Mouse (Mus musculus): ENCODE results near the gene Gm10961.

The Gm10961 gene

DNA sequence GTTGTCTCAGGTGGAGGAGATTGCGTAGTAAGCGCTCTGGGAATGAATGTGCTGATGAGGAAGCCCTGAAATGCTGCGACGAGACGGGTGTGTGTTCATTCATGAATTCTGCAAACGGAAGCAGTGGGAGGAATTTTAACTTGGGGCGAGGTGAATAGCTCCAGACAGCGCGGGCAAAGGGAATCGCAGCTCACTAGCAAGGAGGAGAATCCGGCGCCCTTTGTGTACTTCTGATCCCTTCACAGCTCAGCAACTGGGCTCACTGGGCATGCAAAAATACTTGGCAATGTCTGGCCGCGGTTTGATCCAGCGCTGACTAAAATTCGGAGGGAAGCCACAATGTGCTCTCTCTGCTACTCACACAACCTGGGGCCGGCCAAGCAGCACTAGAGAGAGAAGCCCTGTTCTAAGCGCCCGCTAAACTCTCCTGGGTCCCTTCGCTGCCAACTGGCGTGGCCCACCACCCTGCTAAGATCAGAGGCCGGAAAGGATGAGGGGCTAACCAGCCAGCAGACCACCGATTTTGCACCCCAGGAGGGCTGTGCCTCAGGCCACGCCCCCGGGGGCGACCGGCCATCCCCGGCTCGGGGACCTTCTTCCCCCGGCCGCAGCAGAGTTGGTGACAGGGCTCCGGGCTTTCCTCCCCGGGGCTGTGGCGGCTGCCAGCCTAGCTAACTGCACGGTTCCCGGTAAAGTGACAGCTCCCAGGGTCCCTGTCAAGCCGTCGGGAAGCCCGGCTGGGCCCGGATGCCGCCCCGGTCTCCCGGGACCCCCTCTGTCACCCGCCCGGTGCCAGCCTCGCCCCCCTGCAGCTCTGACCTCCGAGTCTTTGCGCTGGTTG is at the start of gene Gm10961:
Gm10961 (plus strand) TSS at position 641 of the 841 bp plus-strand sequence.
- DNase-seq (ENCODE audit: low spot score) = no peak

DNA sequence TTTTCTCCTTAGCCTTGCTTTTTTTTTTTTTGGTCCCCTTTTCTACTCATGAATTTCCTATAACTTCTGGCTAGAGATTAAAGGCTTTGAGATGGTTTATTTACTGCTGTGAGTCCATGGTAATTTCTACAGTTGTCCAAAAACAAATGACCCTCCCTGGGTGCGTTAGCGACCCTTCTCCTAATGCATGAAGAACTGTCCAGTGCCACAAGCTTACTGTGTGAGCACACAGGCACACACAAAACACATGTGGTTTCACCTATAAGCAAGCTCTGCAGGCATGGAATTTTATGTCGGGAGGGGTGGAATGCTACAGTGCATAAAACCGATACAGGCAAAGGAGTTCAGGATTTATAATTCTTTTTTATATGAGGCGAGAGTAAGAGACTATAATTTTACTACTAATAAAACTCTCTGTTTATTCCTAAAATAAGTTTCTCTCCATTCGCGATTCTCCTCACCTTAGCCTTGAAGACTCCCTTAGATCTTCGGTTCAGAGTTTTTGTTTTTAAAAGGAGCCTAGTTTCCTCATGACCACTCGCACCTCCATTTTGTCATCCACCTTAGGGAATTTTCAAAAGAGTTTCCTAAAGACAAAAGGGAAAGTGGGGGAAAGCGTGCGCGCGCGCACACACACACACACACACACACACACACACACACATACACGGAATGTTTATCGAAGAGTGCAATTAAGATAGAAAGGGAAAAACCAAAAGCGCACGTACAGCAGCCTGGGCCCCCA is 48.8 kb upstream of the Gm10961 start:
- no peak for DNase-seq (ENCODE audit: low spot score)

DNA sequence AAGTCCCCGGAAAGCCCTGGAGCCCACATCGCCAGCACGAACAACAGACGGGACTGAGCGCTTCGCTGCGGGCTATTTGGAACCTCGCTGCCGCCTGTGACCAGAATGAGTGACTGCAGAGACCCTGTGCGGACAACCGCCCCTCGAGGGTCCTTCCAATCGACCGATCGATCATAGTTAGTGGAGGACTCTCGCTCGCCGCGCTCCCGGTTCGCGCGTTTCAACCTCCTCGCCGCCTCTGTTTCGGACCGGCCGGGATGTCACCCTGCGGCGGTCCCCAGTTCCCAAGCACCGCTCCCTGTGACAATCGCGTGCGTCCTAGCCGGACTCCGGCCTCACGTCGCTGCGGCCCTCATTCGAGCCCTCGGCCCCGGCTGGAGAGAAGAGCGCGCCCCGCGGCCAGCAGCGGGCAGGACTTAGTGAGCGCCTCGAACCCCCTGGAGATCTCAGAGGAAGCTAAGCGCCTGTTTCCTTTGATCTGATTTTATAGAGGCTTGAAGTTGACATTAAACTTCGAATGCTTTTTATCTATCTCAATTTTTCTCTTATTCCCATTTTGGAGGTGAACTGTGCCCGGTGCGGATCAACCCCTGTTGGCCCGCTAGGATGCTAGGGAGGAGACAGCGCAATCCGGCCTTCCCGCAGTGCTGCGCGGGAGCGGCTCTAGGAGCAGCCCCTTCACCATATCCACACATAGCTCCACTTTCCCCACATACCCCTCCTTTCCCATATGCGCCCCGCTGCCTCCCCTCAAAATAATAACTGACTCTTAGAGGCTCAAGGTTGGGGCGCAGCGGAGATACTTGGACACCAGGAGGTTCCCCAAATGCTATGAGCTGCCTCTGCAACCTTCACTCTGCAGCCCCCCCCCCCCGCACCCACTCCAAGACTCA is 48.0 kb upstream of the Gm10961 start:
- DNase-seq (ENCODE audit: low spot score) = no peak

DNA sequence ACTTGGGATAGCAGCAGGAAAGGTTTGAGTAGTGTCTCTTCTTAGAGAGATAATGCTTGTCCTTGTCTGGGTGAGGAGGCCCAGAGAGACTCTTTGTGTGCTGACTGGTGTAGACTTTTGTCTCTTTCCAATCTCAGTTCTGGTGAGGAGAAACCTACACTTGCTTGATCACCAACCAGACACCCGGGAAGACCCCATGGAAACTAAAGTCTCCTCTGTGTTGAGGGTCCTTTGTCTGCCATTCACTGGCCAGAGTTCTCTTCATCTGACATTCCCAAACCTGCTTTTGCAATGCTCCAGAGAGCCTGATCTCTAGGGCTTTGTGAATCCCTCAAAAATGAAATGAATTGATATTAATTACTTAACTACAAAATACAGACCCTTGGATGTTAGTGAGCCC is 47.2 kb upstream of the Gm10961 start:
- no peak for DNase-seq (ENCODE audit: low spot score)

DNA sequence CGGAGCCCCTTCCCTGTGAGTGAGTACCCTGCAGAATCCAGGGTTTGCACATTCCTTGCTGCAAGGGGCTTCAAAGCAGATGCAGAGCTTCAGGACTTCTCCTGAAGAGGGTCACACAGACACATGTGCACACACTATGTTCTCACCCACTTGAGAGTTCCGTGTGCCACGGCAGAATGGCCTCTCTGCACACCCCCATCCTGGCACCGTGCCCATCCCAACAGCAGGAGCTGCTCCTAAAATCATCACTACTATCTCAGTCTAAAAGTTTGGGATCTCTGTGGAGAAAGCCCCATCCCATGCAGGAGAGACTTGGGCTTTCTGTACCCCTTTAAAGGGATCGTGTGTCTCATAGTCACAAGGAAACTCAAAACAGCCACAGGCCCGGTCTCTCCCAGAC is 44.6 kb upstream of the Gm10961 start:
- no peak for DNase-seq (ENCODE audit: low spot score)

DNA sequence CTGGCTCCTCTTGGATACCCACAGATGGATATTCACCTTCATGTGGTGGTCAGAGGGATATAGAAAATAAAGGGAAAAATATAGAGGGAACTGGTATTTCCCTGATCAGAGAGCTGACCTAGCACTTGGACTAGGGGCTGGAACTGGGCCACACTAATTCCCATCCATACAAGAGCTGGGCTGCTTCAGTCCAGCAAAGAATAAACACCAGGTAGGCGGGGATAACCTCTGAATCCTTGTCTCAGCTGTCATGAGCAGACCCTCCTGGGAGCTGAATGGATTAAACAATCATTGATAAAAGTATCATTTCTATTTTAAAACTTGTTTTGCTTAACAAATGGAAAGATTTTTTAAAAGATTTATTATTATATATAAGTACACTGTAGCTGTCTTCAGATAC is 39.5 kb upstream of the Gm10961 start:
- DNase-seq (ENCODE audit: low spot score) = no peak

DNA sequence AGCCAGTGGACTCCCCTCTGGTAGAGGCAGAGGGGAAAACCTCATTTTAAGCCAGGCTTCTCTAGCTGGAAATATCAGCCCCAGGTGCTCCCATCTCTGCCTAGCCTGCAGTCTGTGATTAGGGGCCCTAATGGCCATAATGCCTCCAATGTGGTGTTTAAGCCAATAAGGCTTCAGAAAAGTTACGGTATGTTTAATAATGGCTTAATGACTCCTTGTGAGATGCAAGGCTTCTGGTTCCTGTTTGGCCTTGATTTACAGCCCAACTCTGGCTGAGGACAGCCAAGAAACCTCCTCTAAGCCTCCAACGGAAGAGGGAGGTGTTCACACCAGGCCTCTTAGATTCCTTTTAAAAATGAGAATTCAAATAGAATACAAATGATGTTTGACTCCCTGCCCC is 37.5 kb upstream of the Gm10961 start:
- no peak for DNase-seq (ENCODE audit: low spot score)

DNA sequence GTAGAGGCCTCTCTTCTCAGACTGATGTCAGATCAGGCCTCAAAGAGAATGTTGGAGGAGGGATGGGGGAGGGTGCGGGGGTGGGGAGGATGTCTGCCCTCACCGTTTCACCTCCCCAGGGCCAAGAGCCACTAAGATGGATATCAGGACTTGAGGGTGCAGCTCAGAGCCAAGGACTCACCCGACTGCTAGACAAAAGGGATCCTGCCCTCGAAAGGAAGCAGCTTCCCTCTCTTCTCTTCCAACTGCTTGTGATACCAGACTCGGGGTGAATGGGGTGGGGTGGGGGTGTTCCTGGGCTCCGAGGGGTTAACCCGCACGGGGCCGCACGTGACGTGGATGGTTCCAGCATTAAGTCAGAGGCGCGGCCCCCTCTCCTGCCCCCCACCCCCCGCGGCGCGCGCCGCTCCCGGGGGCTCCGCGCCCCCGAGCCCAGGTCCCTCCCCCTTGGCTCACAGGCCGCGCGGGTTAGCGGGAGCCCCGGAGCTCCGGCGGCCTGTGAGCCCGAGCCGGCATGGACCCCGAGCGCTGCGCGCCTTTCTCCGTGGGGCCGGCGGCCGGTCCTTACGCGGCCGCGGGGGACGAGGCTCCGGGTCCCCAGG is 36.4 kb upstream of the Gm10961 start, which contains the start of gene Alx3:
Alx3 (plus strand) TSS at position 370 of the 602 bp plus-strand sequence.
- DNase-seq (ENCODE audit: low spot score) = no peak

DNA sequence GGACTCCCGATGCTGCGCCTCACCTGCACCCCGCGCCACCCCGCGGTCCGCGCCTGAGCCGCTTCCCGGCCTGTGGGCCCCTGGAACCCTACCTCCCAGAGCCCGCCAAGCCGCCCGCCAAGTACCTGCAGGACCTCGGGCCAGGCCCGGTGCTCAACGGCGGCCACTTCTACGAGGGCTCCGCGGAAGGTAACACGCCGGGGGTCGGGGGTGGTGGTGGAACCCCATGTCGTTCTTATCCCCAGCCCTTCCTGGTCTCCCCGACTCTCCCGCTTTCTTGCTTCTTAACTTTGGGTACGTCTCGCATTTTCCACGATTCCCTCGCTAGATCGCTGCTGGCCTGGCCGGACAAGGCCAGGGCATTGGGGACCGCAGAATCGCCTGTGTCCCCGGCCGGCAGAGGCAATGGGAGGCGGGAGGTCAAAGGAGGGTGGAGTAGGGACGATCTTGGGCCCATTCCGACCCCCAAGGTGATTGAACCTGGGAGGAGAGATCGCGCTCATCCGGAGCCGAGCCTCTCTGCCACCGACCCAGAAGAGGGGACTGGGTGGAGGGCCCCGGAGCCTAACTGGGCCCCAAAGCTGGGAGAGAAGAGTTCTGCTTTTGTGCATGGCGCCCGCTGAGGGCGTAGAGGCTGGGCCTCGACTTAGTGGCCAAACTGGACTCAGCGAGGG is 35.7 kb upstream of the Gm10961 start:
- DNase-seq (ENCODE audit: low spot score) = no peak

DNA sequence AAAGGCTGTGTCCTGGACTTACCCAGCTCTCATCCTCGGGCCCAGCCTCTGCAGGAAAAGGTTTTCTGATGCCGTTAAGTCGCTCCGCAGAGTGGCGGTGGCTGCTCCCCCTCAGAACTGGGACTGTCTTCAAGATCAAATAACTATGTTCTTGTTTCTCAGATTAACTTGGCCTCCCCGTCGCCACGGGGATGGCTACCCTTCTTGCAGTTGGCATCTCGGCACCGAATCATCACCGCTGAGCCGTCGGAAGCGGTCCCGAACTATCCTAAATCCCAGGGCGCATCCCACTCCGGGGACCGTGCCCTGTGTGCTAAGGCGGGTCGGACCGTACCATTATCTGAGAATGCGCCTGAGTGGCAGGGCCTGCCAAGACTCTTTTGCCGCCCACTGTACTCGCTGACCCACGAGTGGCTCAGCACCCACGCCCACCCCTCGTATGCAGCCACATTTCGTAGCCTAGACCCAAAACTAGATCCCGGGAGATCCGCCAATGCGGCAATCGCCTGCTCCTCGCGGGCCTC is 35.1 kb upstream of the Gm10961 start:
- no peak for DNase-seq (ENCODE audit: low spot score)

DNA sequence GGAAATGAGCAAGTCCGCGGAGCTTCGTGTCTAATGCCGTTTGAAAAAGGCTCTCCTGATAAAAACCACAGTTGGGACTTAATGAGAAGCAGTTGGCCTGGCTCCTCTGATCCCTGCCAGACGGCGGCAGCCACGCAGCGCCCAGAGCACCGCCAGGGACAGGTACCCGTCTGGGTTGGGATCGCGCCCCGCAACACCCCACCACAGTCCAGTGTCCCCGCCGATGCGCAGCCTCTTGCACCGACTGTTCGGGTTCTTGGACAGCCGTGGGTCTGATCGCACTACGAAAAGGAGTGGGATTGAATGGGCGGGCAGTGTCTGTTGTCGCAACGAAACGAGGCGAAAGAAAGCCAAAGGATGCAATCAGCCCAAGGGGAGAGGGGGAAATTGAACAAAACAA is 34.6 kb upstream of the Gm10961 start:
- no peak for DNase-seq (ENCODE audit: low spot score)

DNA sequence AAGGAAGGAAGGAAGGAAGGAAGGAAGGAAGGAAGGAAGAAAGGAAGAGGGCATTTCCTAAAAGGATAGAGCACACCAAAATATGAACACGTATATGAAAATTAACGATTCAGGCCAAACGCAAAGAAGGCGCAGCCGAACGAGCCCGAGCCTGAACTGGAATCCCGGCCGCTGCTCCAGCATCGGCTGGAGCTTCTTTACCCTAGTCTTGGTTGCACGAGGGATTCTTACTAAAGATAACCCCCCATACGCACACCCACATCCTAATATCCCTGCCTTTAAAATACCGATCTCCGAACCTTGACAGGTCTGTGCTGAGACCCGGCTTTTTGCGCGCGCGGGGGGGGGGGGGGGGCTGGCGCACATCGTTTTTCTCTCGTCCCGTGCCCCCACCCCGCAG is 34.0 kb upstream of the Gm10961 start:
- DNase-seq (ENCODE audit: low spot score) = no peak

DNA sequence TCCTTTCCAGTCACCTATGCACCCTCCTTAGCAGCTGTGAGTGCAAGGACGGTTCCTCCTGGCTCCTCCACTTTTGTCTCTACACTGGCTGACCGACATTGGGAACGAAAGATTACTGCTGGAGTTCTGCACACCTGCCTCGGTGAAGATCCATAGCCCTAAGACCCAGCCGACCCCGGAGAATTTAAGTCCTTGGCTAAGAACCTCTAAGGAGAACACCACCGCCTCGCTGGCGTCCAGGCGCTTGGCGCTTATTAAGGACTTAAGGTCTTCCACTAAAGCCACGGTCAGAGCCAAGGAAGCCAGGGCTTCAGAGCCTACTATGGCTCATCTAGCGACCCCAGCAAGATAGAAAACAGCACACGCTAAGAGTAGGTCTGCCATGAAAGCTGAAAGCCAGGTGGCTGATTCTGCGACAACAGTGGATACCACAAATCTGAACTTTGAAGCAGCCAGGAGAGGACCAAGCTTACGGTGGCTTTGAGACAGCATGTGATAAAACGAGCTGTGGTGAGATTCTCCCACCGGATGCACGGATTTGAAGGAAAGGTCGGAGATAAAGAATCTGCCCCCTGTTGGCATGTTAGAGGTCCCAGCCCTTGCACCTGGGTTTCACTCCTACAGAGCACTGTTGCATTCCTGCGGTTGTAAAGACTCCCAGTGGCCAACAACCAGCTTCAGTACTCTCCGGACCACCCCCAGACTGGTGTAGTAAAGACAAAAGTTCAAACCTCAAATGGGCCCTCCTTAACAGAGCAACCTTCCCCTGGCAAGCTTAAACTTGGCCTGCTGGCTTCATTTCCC is 33.3 kb upstream of the Gm10961 start:
- no peak for DNase-seq (ENCODE audit: low spot score)

DNA sequence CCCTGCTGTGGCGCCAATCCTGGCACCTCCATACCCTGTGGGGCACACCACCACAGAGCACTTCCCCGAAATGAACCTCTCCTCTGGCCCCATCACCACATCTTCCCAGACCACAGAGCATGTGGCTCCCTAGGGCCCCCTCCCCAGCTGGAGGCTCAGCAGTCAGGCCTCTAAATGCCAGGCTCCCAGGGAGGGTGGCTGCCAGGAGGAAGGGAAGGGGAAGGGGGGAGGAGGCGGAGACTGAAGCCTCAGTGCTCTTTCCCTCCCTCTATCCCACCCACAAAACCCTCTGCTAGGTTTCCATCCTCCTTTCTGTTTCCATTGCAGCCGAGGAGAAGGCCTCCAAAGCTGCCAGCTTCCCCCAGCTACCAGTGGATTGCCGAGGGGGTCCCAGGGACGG is 31.0 kb upstream of the Gm10961 start:
- no peak for DNase-seq (ENCODE audit: low spot score)

DNA sequence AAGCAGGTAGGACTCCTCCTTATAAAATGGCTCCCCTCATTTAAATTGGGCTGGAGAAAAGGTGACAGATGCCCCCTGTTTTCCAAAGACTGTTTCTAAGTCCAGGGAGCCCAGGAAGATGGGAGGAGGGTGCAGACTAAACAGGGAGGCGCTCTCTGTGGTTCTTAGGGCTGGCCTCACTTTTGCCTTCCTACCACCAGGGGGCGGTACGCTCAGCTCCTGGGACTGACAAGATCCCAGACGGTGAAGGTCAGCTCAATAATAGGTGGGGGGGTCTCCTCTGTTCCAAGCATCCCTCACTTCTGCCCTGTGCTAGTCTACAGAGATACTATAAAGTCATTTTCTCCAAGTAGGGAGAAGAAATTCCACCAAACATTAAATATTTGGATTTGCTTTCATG is 25.8 kb upstream of the Gm10961 start:
- DNase-seq (ENCODE audit: low spot score) = no peak

DNA sequence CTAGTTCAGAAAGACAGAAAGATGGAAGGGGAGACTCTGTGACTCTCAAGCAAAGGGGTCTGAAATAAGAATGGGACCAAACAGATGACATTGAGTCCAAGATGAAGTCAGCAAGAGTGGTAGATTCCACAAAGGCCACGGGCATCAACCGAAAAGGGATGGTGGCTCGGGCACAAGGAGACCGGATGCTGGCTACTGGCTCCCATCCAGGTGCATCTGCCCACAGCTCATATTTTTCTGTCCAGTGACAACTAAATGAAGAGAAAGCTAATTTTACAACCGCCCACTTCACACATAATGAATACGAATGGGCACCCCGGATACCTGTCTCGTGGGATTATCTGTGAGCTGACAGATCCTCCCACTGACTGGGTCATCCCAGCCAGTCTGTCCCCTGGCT is 23.9 kb upstream of the Gm10961 start:
- DNase-seq (ENCODE audit: low spot score) = no peak

DNA sequence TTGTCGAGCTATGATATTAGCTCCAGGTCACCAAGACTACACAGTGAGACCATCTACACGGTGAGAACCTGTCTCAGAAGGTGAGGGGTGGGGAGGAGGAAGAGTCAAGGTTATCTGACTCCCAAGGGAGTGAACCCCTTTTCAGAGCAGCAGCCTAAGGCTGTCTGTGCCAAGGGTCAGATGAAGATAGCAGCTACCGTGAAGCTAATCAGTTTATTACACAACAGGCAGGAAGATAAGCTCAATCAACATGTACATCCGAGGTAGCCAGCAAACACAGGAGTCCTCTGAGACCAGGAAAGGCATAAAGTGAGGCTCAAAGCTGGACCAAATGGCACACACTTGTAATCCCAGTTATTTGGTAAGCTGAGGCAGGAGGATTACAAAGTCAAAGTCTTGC is 22.3 kb upstream of the Gm10961 start:
- no peak for DNase-seq (ENCODE audit: low spot score)

DNA sequence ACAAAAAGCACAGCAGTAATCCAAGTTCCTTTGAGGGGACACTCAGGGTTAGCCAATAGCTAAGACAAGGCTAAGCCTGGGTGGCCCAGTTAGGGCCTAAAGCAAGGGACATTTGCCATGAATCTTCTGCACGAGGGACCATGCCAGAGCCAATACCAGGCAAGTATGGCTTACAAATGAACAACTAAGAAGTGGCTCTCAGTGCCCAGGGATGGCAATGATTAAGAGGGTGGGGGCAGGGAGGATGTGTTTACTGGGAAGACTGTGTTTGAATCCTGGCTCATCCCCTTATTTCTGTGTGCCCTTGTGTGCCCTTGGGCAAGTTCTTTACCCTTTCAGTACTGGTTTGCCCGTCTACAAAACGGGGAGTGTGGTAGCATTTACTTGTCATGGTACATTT is 21.7 kb upstream of the Gm10961 start:
- no peak for DNase-seq (ENCODE audit: low spot score)

DNA sequence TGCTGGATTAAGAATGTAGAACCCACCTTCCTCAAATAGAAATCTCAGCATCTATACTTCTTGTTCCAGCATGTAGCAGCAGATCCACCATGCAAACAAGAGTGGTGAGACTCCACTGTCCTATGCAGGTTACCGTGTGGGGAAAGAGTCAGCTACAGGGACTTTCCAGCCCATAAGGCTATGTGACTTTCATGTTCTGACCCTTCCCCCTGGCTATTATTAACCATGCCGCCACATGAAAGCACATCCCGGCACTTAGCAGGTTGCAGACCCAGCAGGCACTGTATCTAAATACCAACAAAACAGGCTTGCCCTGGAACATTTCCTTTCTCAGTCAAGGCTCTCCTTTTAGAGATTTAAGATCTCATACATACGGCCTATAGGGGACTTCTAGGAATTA is 19.7 kb upstream of the Gm10961 start:
- DNase-seq (ENCODE audit: low spot score) = no peak

DNA sequence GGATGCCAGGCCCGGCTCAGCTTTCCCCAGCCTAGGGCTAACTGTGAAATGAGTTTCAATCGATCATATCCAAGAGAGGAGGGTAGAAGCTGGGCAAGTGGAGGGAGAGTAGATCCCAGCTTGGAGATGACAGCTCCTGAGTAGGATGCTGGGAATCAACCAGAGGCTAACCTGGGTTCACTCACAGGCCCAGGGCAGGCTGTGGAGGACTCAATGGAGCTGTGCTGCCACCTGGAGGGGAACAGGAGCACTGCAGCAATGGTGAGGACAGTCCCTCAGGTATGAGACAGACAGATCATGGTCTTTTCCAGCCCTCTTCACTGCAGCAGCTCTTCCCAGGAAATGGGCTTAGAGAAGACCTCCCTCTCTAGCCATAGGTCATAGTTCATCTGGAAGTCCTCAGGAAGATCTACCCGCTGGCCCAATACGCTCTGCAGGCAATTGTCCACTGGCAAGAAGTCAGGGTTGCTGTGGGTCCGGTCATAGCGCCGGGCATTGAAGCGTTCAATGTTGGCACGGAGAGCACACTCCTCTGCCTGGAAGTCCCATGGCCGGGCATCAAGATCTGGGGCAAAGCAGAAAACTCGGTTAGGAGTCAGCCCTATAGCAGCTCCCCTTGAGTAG is 18.1 kb upstream of the Gm10961 start:
- no peak for DNase-seq (ENCODE audit: low spot score)

All from ovary, adult 18-20 months (tissue).